Mouse (Mus musculus) kidney, adult 2 months (tissue): ENCODE results near the gene Vcam1. TPM values are rescaled to one million over a fixed set of nuclear protein-coding genes. Genes with fewer than 3 reads are reported as not detected.

Experiments used
- DNase-seq: peaks from one replicate; pipeline ENCODE4 v3.0.0; 2021
- H3K27ac ChIP-seq: fragments of 200-500 bp; 2 replicates; pipeline ENCODE4 v1.5.1; 2012; ENCODE audit warnings: low read depth, low read length, control low read depth, inconsistent platforms; ENCODE audit not compliant: insufficient read depth
- H3K27me3 ChIP-seq: fragments of 200-500 bp; replicated peaks from 2 replicates; pipeline ENCODE4 v1.6.1; 2012; ENCODE audit warnings: mild to moderate bottlenecking, moderate library complexity, low read length, inconsistent platforms; ENCODE audit not compliant: control insufficient read depth, insufficient read depth
- H3K36me3 ChIP-seq: fragments of 200-500 bp; 2 replicates; pipeline ENCODE4 v1.6.1; 2012; ENCODE audit warnings: mild to moderate bottlenecking, moderate library complexity, low read length, inconsistent platforms; ENCODE audit not compliant: control insufficient read depth, insufficient read depth
- H3K4me1 ChIP-seq: fragments of 200-500 bp; 2 replicates; pipeline ENCODE4 v1.6.1; 2011; ENCODE audit warnings: low read length; ENCODE audit not compliant: control insufficient read depth, insufficient read depth
- H3K4me3 ChIP-seq: fragments of 200-500 bp; 2 replicates; pipeline ENCODE4 v1.5.1; 2011; ENCODE audit warnings: mild to moderate bottlenecking, low read depth, low read length, control low read depth; ENCODE audit not compliant: insufficient read depth
- CTCF ChIP-seq: fragments of 200-500 bp; conservative IDR thresholded peaks from 2 replicates; pipeline ENCODE4 v1.5.1; 2011; ENCODE audit warnings: low read depth, mild to moderate bottlenecking, control low read depth, low read length, moderate library complexity, mixed read lengths; ENCODE audit not compliant: insufficient read depth, insufficient read length
- POLR2A ChIP-seq: fragments of 200-500 bp; IDR thresholded peaks from one replicate; pipeline ENCODE4 v1.6.1; 2011; ENCODE audit warnings: low read depth, low read length, control low read depth
- WGBS: fragments of 180-500 bp; shearing (Covaris S2); methylation state at CpG from one replicate; pipeline ENCODE4 v1.1.7; 2018; 5-methylcytosine and 5-hydroxymethylcytosine counted together
- polyA plus RNA-seq: library from polyadenylated mRNA; depleted of rRNA; stranded (reverse); fragments of >200 nt; gene quantifications from 2 replicates; pipeline ENCODE4 v1.2.3, GENCODE M21; 2012; rRNA removed

The Vcam1 gene
- 4.2 and 7.5 TPM in 2 replicates for polyA plus RNA-seq

- Histone ChIP-seq H3K36me3 (no peaks in the 10 kb centered on the region), H3K27me3 (no peaks in the 10 kb centered on the region), H3K4me1 (no peaks in the 10 kb centered on the region), H3K4me3 (peak within 1 kb of the TSS; percentile 51), H3K27ac (0 out of 2 replicates have a peak within 1 kb of the TSS, but pooled peaks have one; percentile 42)
- 3% methylated on average over 9 of the region's 9 CpGs for WGBS
- DNase-seq, result peak; percentile 52
- TF ChIP-seq POLR2A, result no peak
- TF ChIP-seq CTCF, result no peak
These were observed at the start of gene Vcam1 for GRCm38 (mm10) chr3:116129259-116129738. Gene Vcam1 (minus strand): TSS chr3:116129688.

- H3K4me3 ChIP-seq, result no peak overlapping the region
- 87% methylated on average over 6 of the region's 6 CpGs for WGBS
- H3K36me3 ChIP-seq, result no peaks in the 10 kb centered on the region
- DNase-seq, result no peak
- no peaks in the 10 kb centered on the region for H3K27me3 ChIP-seq
- TF ChIP-seq CTCF, result no peak
- TF ChIP-seq POLR2A, result no peak
- no peak overlapping the region for H3K27ac ChIP-seq
- no peaks in the 10 kb centered on the region; the same call in 1 of the 2 replicates for H3K4me1 ChIP-seq
These were observed 45.6 kb upstream of the Vcam1 start for GRCm38 (mm10) chr3:116175106-116175505.

GRCm38 (mm10) chr3:116171461-116171860, 42.0 kb upstream of the Vcam1 start:
- Histone ChIP-seq H3K4me1 (no peaks in the 10 kb centered on the region; the same call in 1 of the 2 replicates), H3K27me3 (no peaks in the 10 kb centered on the region), H3K36me3 (no peaks in the 10 kb centered on the region), H3K27ac (no peak overlapping the region; the same call in 1 of the 2 replicates), H3K4me3 (no peak overlapping the region)
- DNase-seq, result peak; percentile 70
- TF ChIP-seq CTCF, result no peak
- TF ChIP-seq POLR2A, result no peak
- WGBS, result 61% methylated on average over 5 of the region's 5 CpGs

GRCm38 (mm10) chr3:116168056-116168455, 38.6 kb upstream of the Vcam1 start:
- H3K27ac ChIP-seq, result no peak overlapping the region
- 76% methylated on average over 2 of the region's 2 CpGs for WGBS
- no peaks in the 10 kb centered on the region for H3K36me3 ChIP-seq
- peak; percentile 23 for DNase-seq
- H3K4me1 ChIP-seq, result no peaks in the 10 kb centered on the region; the same call in 1 of the 2 replicates
- H3K4me3 ChIP-seq, result no peak overlapping the region
- no peaks in the 10 kb centered on the region for H3K27me3 ChIP-seq
- TF ChIP-seq POLR2A, result no peak
- TF ChIP-seq CTCF, result no peak

GRCm38 (mm10) chr3:116166296-116166695, 36.8 kb upstream of the Vcam1 start:
- Histone ChIP-seq H3K36me3 (no peaks in the 10 kb centered on the region), H3K4me1 (no peaks in the 10 kb centered on the region), H3K27ac (no peak overlapping the region), H3K4me3 (no peak overlapping the region), H3K27me3 (no peaks in the 10 kb centered on the region)
- 68% methylated on average over 8 of the region's 8 CpGs for WGBS
- no peak for DNase-seq
- no peak for TF ChIP-seq CTCF
- TF ChIP-seq POLR2A, result no peak

GRCm38 (mm10) chr3:116165030-116165429, 35.5 kb upstream of the Vcam1 start:
- H3K4me1 ChIP-seq, result no peaks in the 10 kb centered on the region
- no peak for DNase-seq
- H3K27me3 ChIP-seq, result no peaks in the 10 kb centered on the region
- 48% methylated on average over 1 of the region's 1 CpGs for WGBS
- no peak overlapping the region for H3K27ac ChIP-seq
- no peak for TF ChIP-seq POLR2A
- no peak for TF ChIP-seq CTCF
- H3K4me3 ChIP-seq, result no peak overlapping the region
- H3K36me3 ChIP-seq, result no peaks in the 10 kb centered on the region

DNA sequence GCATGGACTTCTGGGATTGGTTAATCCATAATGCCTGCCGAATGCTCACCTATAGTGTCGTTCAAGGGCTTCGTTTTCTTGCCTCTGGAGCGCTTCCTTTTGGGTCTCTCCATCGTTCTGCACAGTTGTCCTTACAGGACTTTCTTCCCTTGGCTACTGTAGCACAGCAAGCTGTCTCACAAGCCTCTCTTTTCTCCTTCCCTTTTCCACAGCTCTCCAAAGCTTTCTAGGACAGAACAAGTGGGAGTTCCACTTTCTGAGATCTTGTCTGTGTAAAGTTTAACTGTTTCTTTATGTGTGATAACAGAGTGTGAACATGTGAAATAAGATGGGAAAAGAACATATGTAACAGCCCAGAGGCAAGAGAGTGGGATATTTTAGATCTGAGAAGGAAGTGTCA, 34.0 kb upstream of the Vcam1 start:
- Histone ChIP-seq H3K27me3 (no peaks in the 10 kb centered on the region), H3K27ac (no peak overlapping the region), H3K36me3 (no peaks in the 10 kb centered on the region), H3K4me1 (no peaks in the 10 kb centered on the region), H3K4me3 (no peak overlapping the region)
- DNase-seq, result no peak
- TF ChIP-seq POLR2A, result no peak
- TF ChIP-seq CTCF, result no peak
- WGBS, result 78% methylated on average over 5 of the region's 5 CpGs
